Mouse (Mus musculus): ENCODE data around the gene Gm12695. TPM values are rescaled to one million over a fixed set of nuclear protein-coding genes. Genes with fewer than 3 reads are reported as not detected.

Gm12695 gene
- polyA plus RNA-seq, 1 experiment from 2014 or later = not detected

DNA sequence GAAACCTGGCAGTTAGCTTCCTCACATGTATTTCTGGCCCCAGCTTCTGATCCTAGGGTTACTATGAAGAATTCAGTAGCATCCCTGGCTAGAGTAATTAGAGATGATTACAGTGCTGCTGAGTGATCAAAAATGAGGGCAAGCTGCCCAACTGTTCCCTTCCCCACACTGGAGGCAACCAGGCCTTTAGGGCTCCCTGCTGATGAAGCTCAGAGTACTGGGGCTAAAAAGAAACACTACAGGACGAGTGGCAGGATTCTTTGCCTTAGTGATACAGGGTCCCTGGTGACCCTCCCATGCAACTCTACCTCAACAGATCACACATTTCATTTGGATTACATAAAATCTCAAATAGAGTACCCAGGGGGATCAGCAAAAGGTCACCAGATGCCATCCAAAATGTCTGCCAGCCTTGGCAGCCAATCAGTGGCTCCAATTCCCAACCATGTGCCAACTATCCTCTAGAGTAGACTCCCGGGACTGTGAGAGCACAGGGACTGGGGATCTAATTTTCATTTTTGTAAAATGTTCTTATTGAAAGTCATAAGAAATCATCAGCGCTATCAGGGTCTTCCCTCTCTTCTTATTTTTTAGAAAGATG is 11.9 kb downstream of the Gm12695 start:
- H3K9me3 ChIP-seq (ENCODE audit: control insufficient read depth, low read length) = 0 out of 2 replicates have a peak, but pooled peaks cover 2% of the 10 kb centered on the region

DNA sequence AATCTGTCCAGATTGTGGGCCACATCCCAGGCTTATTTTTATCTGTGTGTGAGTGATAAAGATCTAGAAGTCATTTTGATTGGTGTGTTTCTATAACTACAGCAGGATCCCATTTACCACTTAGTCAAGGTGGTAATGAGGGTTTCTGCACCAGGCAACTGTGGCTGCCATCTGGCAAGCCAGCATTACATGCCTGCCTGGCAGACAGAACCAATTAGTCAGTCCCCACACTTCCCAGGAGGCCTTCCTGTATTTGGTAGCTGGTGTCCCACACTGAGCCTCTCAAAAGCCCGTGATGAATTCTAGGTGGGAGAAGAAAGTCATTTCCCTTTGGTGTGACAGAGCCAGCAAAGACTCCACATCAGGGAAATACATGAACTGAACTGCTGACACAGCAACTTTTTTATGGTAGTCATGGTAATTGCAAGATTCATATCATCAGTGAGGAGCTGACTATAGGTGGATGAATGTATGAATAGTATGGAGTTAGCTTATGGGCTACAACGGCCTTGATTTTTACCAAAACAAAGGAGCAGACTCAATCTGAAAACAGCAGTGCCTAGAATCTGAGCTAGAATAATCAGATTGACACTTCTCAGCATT is 18.5 kb downstream of the Gm12695 start:
- H3K9me3 ChIP-seq (ENCODE audit: control insufficient read depth, low read length) = no peaks in the 10 kb centered on the region
- H3K27ac ChIP-seq (ENCODE audit: low read depth, low read length) = no peak overlapping the region
- H3K36me3 ChIP-seq (ENCODE audit: control insufficient read depth, insufficient read depth, low read length) = no peaks in the 10 kb centered on the region
- no peak overlapping the region for H3K9ac ChIP-seq (ENCODE audit: low read depth, low read length)
- H3K4me2 ChIP-seq (ENCODE audit: low read length) = no peak overlapping the region
- H3K27me3 ChIP-seq (replicated peaks; ENCODE audit: control insufficient read depth, insufficient read depth, low read length) = no peaks in the 10 kb centered on the region
- ATAC-seq = peak; percentile 82
- no peaks in the 10 kb centered on the region for H3K4me1 ChIP-seq (ENCODE audit: control insufficient read depth, insufficient read depth, low read depth, low read length)
- no peak overlapping the region for H3K4me3 ChIP-seq (ENCODE audit: low read length)
- 47% methylated on average over 2 of the region's 2 CpGs for WGBS

More for the DNA sequence above, 11.9 kb downstream of the Gm12695 start:
- Histone ChIP-seq H3K4me3 (ENCODE audit: low read length) (no peak overlapping the region), H3K4me2 (ENCODE audit: low read length) (no peak overlapping the region), H3K36me3 (ENCODE audit: control insufficient read depth, insufficient read depth, low read length) (no peaks in the 10 kb centered on the region), H3K27ac (ENCODE audit: low read depth, low read length) (no peak overlapping the region), H3K27me3 (replicated peaks; ENCODE audit: control insufficient read depth, insufficient read depth, low read length) (no peaks in the 10 kb centered on the region), H3K9ac (ENCODE audit: low read depth, low read length) (no peak overlapping the region), H3K4me1 (ENCODE audit: control insufficient read depth, insufficient read depth, low read depth, low read length) (no peaks in the 10 kb centered on the region)
- peak; percentile 45; the same call in 1 of the 2 replicates for ATAC-seq
- WGBS = 59% methylated on average over 3 of the region's 3 CpGs

DNA sequence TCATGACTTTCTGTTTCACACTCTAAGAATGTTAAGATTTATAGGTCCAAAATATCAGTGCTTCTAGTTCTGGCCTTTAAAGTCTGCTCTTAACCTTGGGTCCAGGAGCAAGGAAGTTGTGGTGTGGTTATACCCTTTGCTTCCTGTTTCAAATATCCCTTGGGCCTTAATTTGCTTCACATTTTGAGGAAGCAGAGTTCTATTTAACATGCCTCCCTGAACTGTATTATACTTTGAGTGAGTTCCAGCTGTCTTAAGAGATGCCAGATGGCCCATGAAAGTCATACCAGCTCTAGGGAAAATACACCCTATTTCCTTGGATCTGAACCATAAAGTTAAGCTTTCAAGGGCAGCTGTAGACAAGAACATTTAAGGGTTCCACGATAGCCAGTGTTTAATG is 33.0 kb downstream of the Gm12695 start:
- no peaks in the 10 kb centered on the region for H3K9me3 ChIP-seq (ENCODE audit: control insufficient read depth, low read length)
- WGBS = 61% methylated on average over 1 of the region's 1 CpGs
- no peak overlapping the region for H3K27ac ChIP-seq (ENCODE audit: low read depth, low read length)
- no peak overlapping the region for H3K4me3 ChIP-seq (ENCODE audit: low read length)
- no peak overlapping the region for H3K9ac ChIP-seq (ENCODE audit: low read depth, low read length)
- no peaks in the 10 kb centered on the region for H3K36me3 ChIP-seq (ENCODE audit: control insufficient read depth, insufficient read depth, low read length)
- no peak overlapping the region for H3K4me2 ChIP-seq (ENCODE audit: low read length)
- no peaks in the 10 kb centered on the region for H3K27me3 ChIP-seq (replicated peaks; ENCODE audit: control insufficient read depth, insufficient read depth, low read length)
- no peak for ATAC-seq
- H3K4me1 ChIP-seq (ENCODE audit: control insufficient read depth, insufficient read depth, low read depth, low read length) = no peaks in the 10 kb centered on the region

DNA sequence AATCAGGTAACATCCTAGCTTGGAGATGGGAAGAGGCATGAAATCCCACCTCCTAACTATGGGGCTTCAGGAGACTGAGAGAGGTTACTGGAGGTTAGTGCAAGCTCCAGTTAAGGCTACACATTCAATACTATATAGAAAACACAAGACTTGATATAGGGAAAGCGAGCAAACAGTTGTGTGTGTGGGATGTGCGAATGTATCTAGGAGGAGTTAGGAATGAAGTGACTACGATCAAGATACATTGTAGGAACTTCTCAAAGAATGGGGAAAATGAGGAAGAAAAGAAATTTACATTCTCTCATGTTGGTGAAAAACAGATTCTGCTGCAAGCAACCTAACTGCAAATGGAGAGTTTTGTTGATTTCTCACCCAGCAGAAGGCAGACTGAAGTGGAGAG is 44.5 kb downstream of the Gm12695 start:
- Histone ChIP-seq H3K4me2 (ENCODE audit: low read length) (no peak overlapping the region), H3K27ac (ENCODE audit: low read depth, low read length) (no peak overlapping the region), H3K4me3 (ENCODE audit: low read length) (no peak overlapping the region), H3K4me1 (ENCODE audit: control insufficient read depth, insufficient read depth, low read depth, low read length) (no peaks in the 10 kb centered on the region), H3K9me3 (ENCODE audit: control insufficient read depth, low read length) (no peaks in the 10 kb centered on the region), H3K27me3 (replicated peaks; ENCODE audit: control insufficient read depth, insufficient read depth, low read length) (no peaks in the 10 kb centered on the region), H3K36me3 (ENCODE audit: control insufficient read depth, insufficient read depth, low read length) (no peaks in the 10 kb centered on the region), H3K9ac (ENCODE audit: low read depth, low read length) (no peak overlapping the region)
- no peak for ATAC-seq
- 93% methylated on average over 3 of the region's 3 CpGs for WGBS

DNA sequence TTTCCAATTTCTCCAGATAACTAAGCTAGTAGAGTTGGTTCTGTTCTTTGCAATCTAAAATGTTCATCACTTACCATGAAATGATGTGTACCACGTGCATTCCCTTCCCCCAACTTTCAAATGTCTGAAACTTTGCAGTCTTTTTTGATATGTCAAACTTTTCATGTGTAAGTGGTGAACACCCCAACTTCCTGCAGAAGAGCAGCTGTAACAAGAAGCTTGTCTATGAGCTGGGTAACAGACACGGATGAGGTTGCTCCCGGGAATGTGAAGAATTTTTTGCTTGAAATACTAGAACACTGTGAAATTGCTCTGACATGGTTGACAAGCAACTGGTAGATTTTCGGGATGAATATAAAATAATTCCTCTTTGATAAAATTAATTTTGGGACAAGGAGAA is 55.7 kb downstream of the Gm12695 start:
- no peak overlapping the region for H3K9ac ChIP-seq (ENCODE audit: low read depth, low read length)
- ATAC-seq = no peak
- WGBS = 73% methylated on average over 4 of the region's 4 CpGs
- H3K36me3 ChIP-seq (ENCODE audit: control insufficient read depth, insufficient read depth, low read length) = no peaks in the 10 kb centered on the region
- H3K4me1 ChIP-seq (ENCODE audit: control insufficient read depth, insufficient read depth, low read depth, low read length) = no peaks in the 10 kb centered on the region
- H3K27me3 ChIP-seq (replicated peaks; ENCODE audit: control insufficient read depth, insufficient read depth, low read length) = no peaks in the 10 kb centered on the region
- no peak overlapping the region for H3K27ac ChIP-seq (ENCODE audit: low read depth, low read length)
- H3K4me2 ChIP-seq (ENCODE audit: low read length) = no peak overlapping the region
- no peaks in the 10 kb centered on the region for H3K9me3 ChIP-seq (ENCODE audit: control insufficient read depth, low read length)
- no peak overlapping the region for H3K4me3 ChIP-seq (ENCODE audit: low read length)

DNA sequence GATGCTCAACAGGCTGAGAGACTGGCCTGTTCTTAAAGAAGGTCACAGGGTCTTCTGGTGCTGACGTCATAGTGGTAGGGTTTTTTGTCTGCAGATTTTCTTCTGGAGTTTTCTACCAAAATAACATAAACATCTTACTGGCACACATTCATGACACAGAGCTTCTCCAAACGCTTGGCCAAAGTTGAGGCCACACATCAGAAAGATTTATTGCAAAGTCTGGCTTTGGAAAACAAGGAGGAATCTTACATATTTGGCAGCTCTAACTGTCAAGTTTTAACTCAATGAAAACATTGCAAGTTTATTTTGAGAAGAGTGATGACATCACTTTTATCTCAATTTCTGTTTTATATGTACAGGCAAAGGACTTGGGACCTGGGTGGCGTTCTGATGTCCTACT is 56.8 kb downstream of the Gm12695 start:
- no peak overlapping the region for H3K4me2 ChIP-seq (ENCODE audit: low read length)
- ATAC-seq = no peak
- H3K27ac ChIP-seq (ENCODE audit: low read depth, low read length) = no peak overlapping the region
- no peak overlapping the region for H3K9ac ChIP-seq (ENCODE audit: low read depth, low read length)
- WGBS = 86% methylated on average over 3 of the region's 3 CpGs
- H3K4me1 ChIP-seq (ENCODE audit: control insufficient read depth, insufficient read depth, low read depth, low read length) = no peaks in the 10 kb centered on the region
- H3K27me3 ChIP-seq (replicated peaks; ENCODE audit: control insufficient read depth, insufficient read depth, low read length) = no peaks in the 10 kb centered on the region
- no peaks in the 10 kb centered on the region for H3K36me3 ChIP-seq (ENCODE audit: control insufficient read depth, insufficient read depth, low read length)
- no peaks in the 10 kb centered on the region for H3K9me3 ChIP-seq (ENCODE audit: control insufficient read depth, low read length)
- H3K4me3 ChIP-seq (ENCODE audit: low read length) = no peak overlapping the region

DNA sequence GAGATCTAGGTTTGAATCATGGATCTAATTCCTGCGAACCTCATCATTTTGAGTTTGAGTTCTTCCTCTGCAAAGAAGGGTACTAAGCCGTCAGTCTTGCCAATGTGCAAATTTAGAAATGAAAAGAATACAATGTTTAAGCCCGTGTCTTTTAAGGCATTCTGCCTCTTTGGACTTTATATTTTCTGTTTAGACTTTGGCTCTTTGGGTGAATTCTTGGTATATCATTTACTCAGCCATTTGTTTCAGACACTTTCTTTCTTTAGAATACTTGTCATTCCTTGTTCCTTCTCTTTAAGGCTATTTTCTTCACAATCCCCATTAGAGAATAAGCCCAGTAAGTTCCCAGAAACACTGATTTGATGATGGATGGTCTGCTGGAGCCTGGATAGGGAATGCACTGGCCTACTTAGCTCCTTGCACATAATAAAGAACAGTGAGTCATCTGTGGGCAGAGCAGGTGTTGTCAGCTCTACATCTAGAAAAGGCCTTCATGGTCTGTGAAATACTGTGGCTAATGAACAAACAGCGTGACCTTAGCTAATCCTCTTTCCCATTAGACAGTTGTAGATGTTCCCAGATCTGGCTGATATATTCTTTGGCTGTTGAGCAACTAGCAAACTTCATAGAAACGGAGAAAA is 59.5 kb downstream of the Gm12695 start:
- no peak for ATAC-seq

DNA sequence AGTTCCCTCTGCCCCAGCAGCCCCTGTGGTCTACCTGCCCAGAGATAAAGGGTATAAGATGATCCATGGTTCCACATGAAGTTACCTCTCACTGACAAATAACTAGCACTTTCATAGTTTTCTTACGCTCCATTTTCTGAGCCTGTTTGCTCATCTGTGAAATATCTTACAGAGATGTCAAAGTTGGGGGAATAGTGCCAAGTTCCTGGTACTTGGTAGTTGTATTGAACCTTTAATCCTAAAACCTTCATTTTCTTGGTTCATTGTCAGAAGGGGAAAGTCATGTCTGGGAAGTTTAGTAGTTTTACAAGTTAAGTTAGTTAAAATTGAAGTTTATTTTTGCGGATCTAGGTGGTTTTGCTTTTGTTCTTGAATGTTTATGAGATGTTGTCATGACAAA is 62.7 kb downstream of the Gm12695 start:
- 82% methylated on average over 2 of the region's 2 CpGs for WGBS
- Histone ChIP-seq H3K27ac (ENCODE audit: low read depth, low read length) (no peak overlapping the region), H3K4me1 (ENCODE audit: control insufficient read depth, insufficient read depth, low read depth, low read length) (no peaks in the 10 kb centered on the region), H3K4me3 (ENCODE audit: low read length) (no peak overlapping the region), H3K4me2 (ENCODE audit: low read length) (no peak overlapping the region), H3K27me3 (replicated peaks; ENCODE audit: control insufficient read depth, insufficient read depth, low read length) (no peaks in the 10 kb centered on the region), H3K9ac (ENCODE audit: low read depth, low read length) (no peak overlapping the region), H3K9me3 (ENCODE audit: control insufficient read depth, low read length) (no peaks in the 10 kb centered on the region), H3K36me3 (ENCODE audit: control insufficient read depth, insufficient read depth, low read length) (no peaks in the 10 kb centered on the region)
- no peak for ATAC-seq

More for the DNA sequence above, 59.5 kb downstream of the Gm12695 start:
- H3K27ac ChIP-seq (ENCODE audit: low read depth, low read length) = no peak overlapping the region
- H3K4me3 ChIP-seq (ENCODE audit: low read length) = no peak overlapping the region
- H3K9ac ChIP-seq (ENCODE audit: low read depth, low read length) = no peak overlapping the region
- no peaks in the 10 kb centered on the region for H3K27me3 ChIP-seq (replicated peaks; ENCODE audit: control insufficient read depth, insufficient read depth, low read length)
- H3K4me2 ChIP-seq (ENCODE audit: low read length) = no peak overlapping the region
- no peaks in the 10 kb centered on the region for H3K9me3 ChIP-seq (ENCODE audit: control insufficient read depth, low read length)
- WGBS = 59% methylated on average over 5 of the region's 5 CpGs
- no peaks in the 10 kb centered on the region for H3K36me3 ChIP-seq (ENCODE audit: control insufficient read depth, insufficient read depth, low read length)
- no peaks in the 10 kb centered on the region for H3K4me1 ChIP-seq (ENCODE audit: control insufficient read depth, insufficient read depth, low read depth, low read length)

All from hindbrain, embryonic 16.5 days (tissue).